ENCODE assay signal across 8 mouse cellular contexts in the genomic region with DNA sequence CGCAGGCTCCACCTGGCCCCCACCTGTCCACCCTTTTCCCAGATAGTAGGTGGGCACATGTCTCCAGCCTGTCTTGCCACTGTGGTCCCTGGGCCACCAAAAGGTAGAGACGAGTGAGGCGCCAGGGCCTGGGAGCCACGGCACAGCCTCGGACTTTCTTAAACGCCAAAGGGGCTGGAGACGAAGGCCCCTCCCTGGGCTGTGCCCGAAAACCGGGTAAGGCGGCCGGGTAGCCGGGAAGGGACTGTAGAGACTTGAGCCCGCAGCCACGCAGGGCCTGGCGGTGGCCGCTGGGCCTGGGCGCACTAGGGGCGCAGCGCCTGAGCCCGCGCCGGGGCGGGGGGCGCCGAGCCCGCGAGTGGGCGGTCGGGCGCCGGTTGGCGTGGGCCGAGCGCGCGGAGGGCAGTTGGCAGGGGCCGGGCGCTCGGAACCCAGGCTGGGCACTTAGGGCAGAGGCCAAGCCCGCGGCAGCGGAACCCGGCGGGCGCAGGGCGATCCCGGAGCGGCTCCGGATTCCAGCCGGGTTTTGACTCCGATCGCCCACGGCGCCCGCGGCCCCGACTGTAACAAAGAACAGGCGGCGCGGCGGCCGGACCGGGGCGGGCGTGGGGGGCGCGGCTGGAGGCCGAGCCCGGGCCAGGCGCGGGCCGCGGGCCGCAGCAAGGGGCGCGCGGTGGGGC. TPM values are rescaled to one million over a fixed set of nuclear protein-coding genes. Genes with fewer than 3 reads are reported as not detected.
DNase-seq lines count a peak whose midpoint lies in the region; ATAC-seq and TF ChIP-seq lines count a peak whose summit lies in the region.

No protein-coding gene starts in this region.

- peak overlapping the region; percentile 82 for H3K4me2 ChIP-seq in heart, embryonic 13.5 days
- peak overlapping the region; percentile 70 for H3K4me2 ChIP-seq in kidney, postnatal 0 days (ENCODE audit: low read length)

- peak overlapping the region; percentile 91 for H3K27ac ChIP-seq in brown adipose tissue, adult 24 weeks (replicated peaks; ENCODE audit: low read depth, low read length)
- peak overlapping the region; percentile 100 for H3K27ac ChIP-seq in heart, embryonic 13.5 days (replicated peaks)
- H3K27ac ChIP-seq in kidney, postnatal 0 days: peak overlapping the region; percentile 98
- H3K27ac ChIP-seq in liver, adult 2 months (replicated peaks; ENCODE audit: insufficient read depth, low read depth, low read length): peak overlapping the region; percentile 82

- peaks cover 2% of the 10 kb centered on the region; the same call in 1 of the 2 replicates for H3K79me2 ChIP-seq in liver, adult 2 months (ENCODE audit: control insufficient read depth, insufficient read depth, low read length)

- no peak for TF ChIP-seq CTCF in kidney, postnatal 0 days (IDR thresholded peaks at IDR 0.05; ENCODE audit: low read depth)
- no peak for TF ChIP-seq CTCF in liver, adult 2 months (IDR thresholded peaks at IDR 0.05; ENCODE audit: low read depth, low read length)

- peak; percentile 61 for ATAC-seq in erythroid progenitor cell, adult 5-6 weeks (replicated peaks; ENCODE audit: low FRiP score, poor library complexity, severe bottlenecking)
- peak; percentile 79 for ATAC-seq in heart, embryonic 13.5 days (ENCODE audit: extremely low read depth, insufficient number of reproducible peaks, low FRiP score, low TSS enrichment)
- peak; percentile 94 for ATAC-seq in kidney, postnatal 0 days (replicated peaks; ENCODE audit: low FRiP score, low read depth)
- ATAC-seq in monocyte, adult 5-6 weeks (replicated peaks; ENCODE audit: insufficient number of reproducible peaks, low FRiP score, low TSS enrichment, poor library complexity, severe bottlenecking): peak; percentile 38

- H3K9ac ChIP-seq in heart, embryonic 13.5 days: peak overlapping the region; percentile 100
- H3K9ac ChIP-seq in kidney, postnatal 0 days (ENCODE audit: low read depth, low read length): peak overlapping the region; percentile 96
- peak overlapping the region; percentile 91 for H3K9ac ChIP-seq in liver, adult 2 months (ENCODE audit: low read depth, low read length)

- H3K4me3 ChIP-seq in brown adipose tissue, adult 24 weeks (ENCODE audit: insufficient read depth, low read depth, low read length): peak overlapping the region; percentile 92
- H3K4me3 ChIP-seq in heart, embryonic 13.5 days: peak overlapping the region; percentile 96
- peak overlapping the region; percentile 79 for H3K4me3 ChIP-seq in kidney, postnatal 0 days (replicated peaks; ENCODE audit: low read depth, low read length)
- peak overlapping the region; percentile 84 for H3K4me3 ChIP-seq in liver, adult 2 months (ENCODE audit: insufficient read depth, low read depth, low read length)

- DNase-seq in CD4-positive, CD25-positive, alpha-beta regulatory T cell, adult 2 months (ENCODE audit: low read depth, low spot score): peak; percentile 89
- peak; percentile 90 for DNase-seq in kidney, postnatal 0 days (ENCODE audit: low spot score)
- peak; percentile 55 for DNase-seq in liver, adult 2 months (ENCODE audit: extremely low read depth, low read depth, low spot score)
- DNase-seq in spleen, postnatal 36 days (ENCODE audit: low spot score in 2 of 2): peak; percentile 79 to 85

- no peak for TF ChIP-seq POLR2A in liver, adult 2 months (IDR thresholded peaks at IDR 0.05; ENCODE audit: extremely low read depth, insufficient read depth, low read length)

- H3K27me3 ChIP-seq in heart, embryonic 13.5 days (replicated peaks): no peaks in the 10 kb centered on the region
- H3K27me3 ChIP-seq in kidney, postnatal 0 days (ENCODE audit: insufficient read depth, low read length): no peaks in the 10 kb centered on the region
- H3K27me3 ChIP-seq in liver, adult 2 months (ENCODE audit: control insufficient read depth, insufficient read depth, low read length): no peaks in the 10 kb centered on the region

- WGBS in heart, embryonic 13.5 days: under 1% methylated on average over 76 of the region's 77 CpGs
- under 1% methylated on average over 72 of the region's 77 CpGs for WGBS in kidney, postnatal 0 days
- WGBS in liver, adult 2 months: under 1% methylated on average over 77 of the region's 77 CpGs

- peaks cover 7% of the 10 kb centered on the region; the same call in 1 of the 2 replicates for H3K4me1 ChIP-seq in brown adipose tissue, adult 24 weeks (ENCODE audit: control insufficient read depth, insufficient read depth, insufficient read length, low read length)
- peaks cover 36% of the 10 kb centered on the region for H3K4me1 ChIP-seq in heart, embryonic 13.5 days
- peaks cover 11% of the 10 kb centered on the region; the same call in 1 of the 2 replicates for H3K4me1 ChIP-seq in kidney, postnatal 0 days (replicated peaks; ENCODE audit: insufficient read depth, low read length)
- peaks cover 9% of the 10 kb centered on the region for H3K4me1 ChIP-seq in liver, adult 2 months (ENCODE audit: control insufficient read depth, insufficient read depth, low read length)

- peaks cover 9% of the 10 kb centered on the region for H3K36me3 ChIP-seq in heart, embryonic 13.5 days
- H3K36me3 ChIP-seq in kidney, postnatal 0 days (ENCODE audit: insufficient read depth, low read length): 0 out of 2 replicates have a peak, but pooled peaks cover 7% of the 10 kb centered on the region
- H3K36me3 ChIP-seq in liver, adult 2 months (ENCODE audit: control insufficient read depth, insufficient read depth, low read length): no peaks in the 10 kb centered on the region

- no peaks in the 10 kb centered on the region for H3K9me3 ChIP-seq in heart, embryonic 13.5 days
- H3K9me3 ChIP-seq in kidney, postnatal 0 days (replicated peaks; ENCODE audit: low read length): no peaks in the 10 kb centered on the region

RNA-seq across cellular contexts. Expression of a gene that starts 0.4 kb away (rescaled TPM):
- polyA plus RNA-seq in brown adipose tissue, adult 24 weeks (2012; ENCODE audit: insufficient read depth, insufficient read length, missing spikeins): 1.9 and 4.7 TPM in 2 replicates
- 1.8 and 2.9 TPM in 2 replicates for total RNA-seq in erythroid progenitor cell, adult 5-6 weeks (2015; ENCODE audit: low replicate concordance)
- total RNA-seq in erythroid progenitor cell, adult 5-6 weeks (2017; ENCODE audit: low replicate concordance): 0.90 and 2.5 TPM in 2 replicates
- polyA plus RNA-seq in heart, embryonic 13.5 days (2015; fragmentation: Nextera tagmentation; extraction: Ambion mirVana): 4.9 and 6.2 TPM in 2 replicates
- polyA plus RNA-seq in kidney, postnatal 0 days (2015; fragmentation: Nextera tagmentation; extraction: Ambion mirVana): 4.3 and 4.4 TPM in 2 replicates
- total RNA-seq in liver, adult 2 months (2014; rRNA removed): 3.0 and 4.9 TPM in 2 replicates
- 2.8 and 6.2 TPM in 2 replicates for polyA plus RNA-seq in liver, adult 2 months (2012; rRNA removed)
- 10.3 to 24.3 TPM (median 22.0 TPM) in 3 replicates for total RNA-seq in monocyte, adult 5-6 weeks (2017)

Comparison
In these comparisons a context has a peak if more than half of its experiments do, and no peak if none do; other contexts are left out.
1. Peak in every context shown above with its lines: DNase-seq, ATAC-seq, H3K4me3 ChIP-seq and H3K27ac ChIP-seq.
2. ATAC-seq: peak in every context shown above with its lines; median percentile 94 in kidney, postnatal 0 days; 79 in heart, embryonic 13.5 days; 61 in erythroid progenitor cell, adult 5-6 weeks; 38 in monocyte, adult 5-6 weeks.